Mouse (Mus musculus) lung, adult 2 months (tissue): Measurements from ENCODE around the gene Blzf1. TPM values are rescaled to one million over a fixed set of nuclear protein-coding genes. Genes with fewer than 3 reads are reported as not detected.

Source experiments
- DNase-seq: peaks from one replicate; pipeline ENCODE4 v3.0.0; 2022
- H3K4me1 ChIP-seq: fragments of 200-500 bp; 2 replicates; pipeline ENCODE4 v1.6.1; 2011; ENCODE audit warnings: low read length; ENCODE audit not compliant: control insufficient read depth, insufficient read depth
- H3K4me3 ChIP-seq: fragments of 200-500 bp; replicated peaks from 2 replicates; pipeline ENCODE3; 2011; ENCODE audit warnings: low read depth, mild to moderate bottlenecking, control low read depth, low read length; ENCODE audit errors: extremely low read depth
- CTCF ChIP-seq: fragments of 200-500 bp; IDR thresholded peaks from 2 replicates; pipeline ENCODE4 v1.5.1; 2011; ENCODE audit warnings: mild to moderate bottlenecking, low read length, control low read depth; ENCODE audit not compliant: insufficient read depth
- POLR2A ChIP-seq: fragments of 200-500 bp; IDR thresholded peaks from 2 replicates; pipeline ENCODE4 v1.6.1; 2011; ENCODE audit warnings: low read depth, mild to moderate bottlenecking, control low read depth, low read length, borderline replicate concordance; ENCODE audit errors: extremely low read depth
- WGBS: fragments of 180-500 bp; shearing (Covaris S2); methylation state at CpG from one replicate; pipeline ENCODE4 v1.1.7; 2018; 5-methylcytosine and 5-hydroxymethylcytosine counted together
- polyA plus RNA-seq: library from polyadenylated mRNA; depleted of rRNA; stranded (reverse); fragments of >200 nt; gene quantifications from 2 replicates; pipeline ENCODE4 v1.2.3, GENCODE M21; 2012

The Blzf1 gene
- polyA plus RNA-seq, 1 experiment = 6.0 TPM

GRCm38 (mm10) chr1:164322987-164323650 lies 15.8 kb upstream of the Blzf1 start:
- 66% methylated on average over 8 of the region's 8 CpGs for WGBS
- no peak for DNase-seq
- Histone ChIP-seq H3K4me1 (peaks cover 2% of the 10 kb centered on the region; the same call in 1 of the 2 replicates), H3K4me3 (no peak overlapping the region)
- TF ChIP-seq POLR2A = no peak
- no peak for TF ChIP-seq CTCF

GRCm38 (mm10) chr1:164321408-164321807 lies 14.1 kb upstream of the Blzf1 start:
- Histone ChIP-seq H3K4me1 (peaks cover 2% of the 10 kb centered on the region; the same call in 1 of the 2 replicates), H3K4me3 (no peak overlapping the region)
- TF ChIP-seq CTCF = no peak
- TF ChIP-seq POLR2A = no peak
- 62% methylated on average over 10 of the region's 10 CpGs for WGBS
- no peak for DNase-seq

- WGBS = 57% methylated on average over 5 of the region's 5 CpGs
- H3K4me1 ChIP-seq = peaks cover 2% of the 10 kb centered on the region; the same call in 1 of the 2 replicates
- no peak overlapping the region for H3K4me3 ChIP-seq
- no peak for TF ChIP-seq CTCF
- DNase-seq = no peak
Observed at GRCm38 (mm10) chr1:164320731-164321130, 13.4 kb upstream of the Blzf1 start.

- peaks cover 2% of the 10 kb centered on the region; the same call in 1 of the 2 replicates for H3K4me1 ChIP-seq
- no peak overlapping the region for H3K4me3 ChIP-seq
- 56% methylated on average over 14 of the region's 14 CpGs for WGBS
Observed at GRCm38 (mm10) chr1:164319542-164320140, 12.4 kb upstream of the Blzf1 start.

GRCm38 (mm10) chr1:164318474-164318873 lies 11.2 kb upstream of the Blzf1 start:
- no peak for DNase-seq
- 93% methylated on average over 5 of the region's 5 CpGs for WGBS
- H3K4me1 ChIP-seq = peaks cover 2% of the 10 kb centered on the region; the same call in 1 of the 2 replicates
- TF ChIP-seq CTCF = no peak
- no peak overlapping the region for H3K4me3 ChIP-seq

More at GRCm38 (mm10) chr1:164319542-164320140, 12.4 kb upstream of the Blzf1 start:
- TF ChIP-seq POLR2A = no peak
- no peak for DNase-seq

GRCm38 (mm10) chr1:164317261-164317660 lies 10.0 kb upstream of the Blzf1 start:
- 65% methylated on average over 9 of the region's 9 CpGs for WGBS
- no peak for DNase-seq
- TF ChIP-seq CTCF = no peak
- no peak for TF ChIP-seq POLR2A
- Histone ChIP-seq H3K4me1 (peaks cover 2% of the 10 kb centered on the region; the same call in 1 of the 2 replicates), H3K4me3 (no peak overlapping the region)

- WGBS = 28% methylated on average over 3 of the region's 3 CpGs
- peak; percentile 68 for DNase-seq
Observed at GRCm38 (mm10) chr1:164316697-164317096, 9.4 kb upstream of the Blzf1 start.

GRCm38 (mm10) chr1:164315266-164315665 lies 8.0 kb upstream of the Blzf1 start:
- no peaks in the 10 kb centered on the region for H3K4me1 ChIP-seq
- WGBS = 75% methylated on average over 8 of the region's 8 CpGs
- DNase-seq = no peak
- no peak overlapping the region for H3K4me3 ChIP-seq
- TF ChIP-seq CTCF (peak; percentile 72), POLR2A (no peak)

More at GRCm38 (mm10) chr1:164316697-164317096, 9.4 kb upstream of the Blzf1 start:
- H3K4me1 ChIP-seq = no peaks in the 10 kb centered on the region
- H3K4me3 ChIP-seq = no peak overlapping the region
- no peak for TF ChIP-seq POLR2A
- TF ChIP-seq CTCF = peak; percentile 63; the same call in 1 of the 2 replicates

- no peak overlapping the region for H3K4me3 ChIP-seq
- WGBS = 86% methylated on average over 5 of the region's 5 CpGs
- no peaks in the 10 kb centered on the region for H3K4me1 ChIP-seq
- no peak for DNase-seq
- TF ChIP-seq POLR2A = no peak
- TF ChIP-seq CTCF = no peak
Observed at GRCm38 (mm10) chr1:164314085-164314484, 6.8 kb upstream of the Blzf1 start.

GRCm38 (mm10) chr1:164307922-164308321 lies 633 bp upstream of the Blzf1 start:
- 8% methylated on average over 10 of the region's 10 CpGs for WGBS
- TF ChIP-seq CTCF = no peak
- no peak for TF ChIP-seq POLR2A
- DNase-seq = no peak

More at GRCm38 (mm10) chr1:164307922-164308321, 633 bp upstream of the Blzf1 start:
- Histone ChIP-seq H3K4me3 (peak overlapping the region; percentile 67), H3K4me1 (0 out of 2 replicates have a peak, but pooled peaks cover 3% of the 10 kb centered on the region)
